Mouse (Mus musculus) lung, postnatal 0 days (tissue): Measurements from ENCODE around the gene Mapkapk3.
A peak's percentile ranks its signal among the peaks of the same experiment; 100 is the strongest.

ENCODE experiments used
- CTCF ChIP-seq: IDR thresholded peaks from 2 replicates; pipeline ENCODE4 v1.5.1; 2016; ENCODE audit warnings: antibody characterized with exemption, mild to moderate bottlenecking
- EP300 ChIP-seq: IDR thresholded peaks from 2 replicates; pipeline ENCODE4 v1.6.1; 2016; ENCODE audit warnings: antibody characterized with exemption, mild to moderate bottlenecking, control low read depth

DNA sequence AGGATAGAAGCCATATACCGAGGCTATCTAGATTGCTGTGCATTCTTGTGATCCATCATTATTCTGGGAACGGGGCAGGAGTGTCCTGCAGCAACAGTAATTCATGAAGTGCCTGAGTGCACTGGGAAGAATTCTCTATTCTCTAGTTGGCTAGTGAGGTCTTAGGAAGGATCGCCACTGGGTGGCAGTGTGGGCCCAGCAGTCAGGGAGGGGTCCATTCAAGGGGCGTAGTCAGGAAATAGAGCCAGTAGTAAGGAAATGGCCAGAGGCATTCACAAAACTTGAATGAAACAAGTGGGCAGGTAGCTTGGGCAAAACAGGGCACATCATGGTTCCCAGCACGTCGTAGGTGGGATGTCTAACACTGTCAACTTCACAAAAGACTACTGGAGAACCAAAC, 4.6 kb upstream of the Mapkapk3 start:
- peak; percentile 98 for TF ChIP-seq CTCF
- no peak; the same call in 1 of the 2 replicates for TF ChIP-seq EP300
